Mouse (Mus musculus) myocyte (in vitro differentiated cells): ENCODE data around the gene Mycbp2.

Experiments used
- CEBPB ChIP-seq: IDR thresholded peaks from 2 replicates; pipeline ENCODE4 v1.6.1; 2011; ENCODE audit warnings: mild to moderate bottlenecking, moderate library complexity; ENCODE audit not compliant: poor library complexity, insufficient read depth, severe bottlenecking
- POLR2A ChIP-seq: IDR thresholded peaks from one replicate; pipeline ENCODE4 v1.6.1; 2011; ENCODE audit warnings: low read depth, mild to moderate bottlenecking, control low read depth, moderate library complexity; ENCODE audit not compliant: insufficient read length

DNA sequence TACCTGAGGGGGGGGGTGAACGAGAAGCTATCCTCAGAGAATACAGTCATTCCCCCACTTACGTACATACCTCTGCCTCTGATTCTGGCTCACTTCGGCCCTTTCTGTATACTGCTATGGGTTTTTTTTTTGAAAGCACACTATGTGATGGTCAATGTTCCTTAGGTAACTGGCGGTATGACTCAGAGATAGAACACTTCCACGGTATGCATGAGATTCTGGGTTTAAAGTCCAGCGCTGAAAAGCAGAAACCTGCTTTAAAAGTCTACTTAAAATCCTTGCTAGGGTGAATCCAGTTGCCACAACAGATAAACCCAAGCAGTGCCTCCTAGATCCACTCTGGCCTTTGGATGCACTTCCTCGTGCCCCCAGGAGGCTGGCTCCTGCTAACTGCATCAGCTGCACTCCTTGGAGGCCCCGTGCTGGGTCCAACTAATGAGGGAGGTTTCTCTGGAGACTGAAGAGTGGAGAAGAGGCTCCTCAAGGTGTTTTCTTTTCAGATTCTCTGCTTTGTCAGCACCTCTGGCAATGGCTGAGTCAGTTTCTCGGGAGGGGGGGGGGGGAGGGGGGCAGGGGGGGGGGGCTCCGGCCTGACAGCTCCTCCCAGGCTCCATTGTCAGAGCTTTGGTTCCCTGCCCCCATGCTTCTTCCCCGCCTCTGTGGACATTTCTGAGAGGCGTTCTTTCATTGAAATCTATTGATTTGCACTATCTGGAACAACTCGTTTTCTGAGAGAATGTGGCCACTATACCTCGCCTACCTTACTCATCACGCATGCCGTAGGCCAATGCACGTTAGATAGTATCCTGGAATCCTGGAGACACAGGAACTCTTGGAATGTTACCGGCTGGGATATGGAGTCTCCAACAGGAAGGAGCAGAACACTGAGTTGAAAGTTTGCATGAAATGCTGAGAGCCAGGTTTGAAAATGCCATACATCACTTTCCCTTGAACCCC is 8.1 kb upstream of the Mycbp2 start:
- TF ChIP-seq POLR2A (no peak), CEBPB (no peak)
